Mouse (Mus musculus) heart, embryonic 16.5 days (tissue): ENCODE measurements around the gene Wfdc8. TPM values are rescaled to one million over a fixed set of nuclear protein-coding genes. Genes with fewer than 3 reads are reported as not detected.

Experiments
- ATAC-seq: fragments of 200-750 bp; cut with Nextera tagmentation; replicated peaks from 2 replicates; pipeline ENCODE4 v1.8.0; 2017; ENCODE audit warnings: moderate number of reproducible peaks; ENCODE audit not compliant: insufficient read depth, low FRiP score; ENCODE audit errors: extremely low read depth
- H3K27ac ChIP-seq: fragments of 300-500 bp; sonication (generic); 2 replicates; pipeline ENCODE4 v1.5.1; 2014; ENCODE audit warnings: mild to moderate bottlenecking, low read length, control low read depth, moderate library complexity
- H3K27me3 ChIP-seq: fragments of 300-500 bp; sonication (generic); 2 replicates; pipeline ENCODE4 v1.6.1; 2014; ENCODE audit warnings: low read length, mixed read lengths; ENCODE audit not compliant: control insufficient read depth, insufficient read depth
- H3K36me3 ChIP-seq: fragments of 300-500 bp; sonication (generic); 2 replicates; pipeline ENCODE4 v1.6.1; 2014; ENCODE audit not compliant: control insufficient read depth, insufficient read depth
- H3K4me1 ChIP-seq: fragments of 300-500 bp; sonication (generic); 2 replicates; pipeline ENCODE4 v1.6.1; 2014; ENCODE audit warnings: low read length, mixed read lengths; ENCODE audit not compliant: control insufficient read depth, insufficient read depth
- H3K4me2 ChIP-seq: fragments of 300-500 bp; sonication (generic); 2 replicates; pipeline ENCODE4 v1.6.1; 2014; ENCODE audit warnings: low read depth, mild to moderate bottlenecking, control low read depth, low read length
- H3K4me3 ChIP-seq: fragments of 300-500 bp; sonication (generic); 2 replicates; pipeline ENCODE4 v1.5.1; 2014; ENCODE audit warnings: mild to moderate bottlenecking, control low read depth, low read length
- H3K9ac ChIP-seq: fragments of 300-500 bp; sonication (generic); 2 replicates; pipeline ENCODE4 v1.6.1; 2014; ENCODE audit warnings: low read length, control low read depth
- H3K9me3 ChIP-seq: fragments of 300-500 bp; sonication (generic); replicated peaks from 2 replicates; pipeline ENCODE4 v1.6.1; 2016; ENCODE audit warnings: low read length; ENCODE audit not compliant: control insufficient read depth
- WGBS: fragments of 180-500 bp; shearing (Covaris S2); extraction: QIAGEN DNeasy Blood & Tissue Kit; methylation state at CpG from one replicate; pipeline ENCODE4 v1.1.7; 2014; 5-methylcytosine and 5-hydroxymethylcytosine counted together
- polyA plus RNA-seq: library from polyadenylated mRNA; unstranded; fragments of >200 nt; fragmentation: Nextera tagmentation; extraction: Ambion mirVana; gene quantifications from 2 replicates; pipeline ENCODE4 v1.2.1, GENCODE M21; 2015

Gene Wfdc8
- polyA plus RNA-seq, 1 experiment from 2014 or later: not detected

GRCm38 (mm10) chr2:164567460-164567859 is 46.0 kb downstream of the Wfdc8 start:
- Histone ChIP-seq H3K4me3 (no peak overlapping the region), H3K27ac (no peak overlapping the region), H3K9ac (no peak overlapping the region), H3K4me1 (peaks cover 5% of the 10 kb centered on the region), H3K9me3 (peaks cover 3% of the 10 kb centered on the region; the same call in 1 of the 2 replicates), H3K27me3 (peaks cover 24% of the 10 kb centered on the region), H3K4me2 (no peak overlapping the region), H3K36me3 (no peaks in the 10 kb centered on the region)
- no peak for ATAC-seq
- WGBS: 78% methylated on average over 5 of the region's 5 CpGs

GRCm38 (mm10) chr2:164566997-164567396 is 46.4 kb downstream of the Wfdc8 start:
- H3K36me3 ChIP-seq: no peaks in the 10 kb centered on the region
- H3K4me2 ChIP-seq: no peak overlapping the region
- no peak overlapping the region for H3K27ac ChIP-seq
- 78% methylated on average over 2 of the region's 2 CpGs for WGBS
- H3K9ac ChIP-seq: no peak overlapping the region
- peaks cover 5% of the 10 kb centered on the region for H3K4me1 ChIP-seq
- H3K9me3 ChIP-seq: peaks cover 3% of the 10 kb centered on the region; the same call in 1 of the 2 replicates
- no peak overlapping the region for H3K4me3 ChIP-seq
- H3K27me3 ChIP-seq: peaks cover 29% of the 10 kb centered on the region
- ATAC-seq: no peak

- Histone ChIP-seq H3K4me3 (no peak overlapping the region), H3K4me2 (no peak overlapping the region; the same call in 1 of the 2 replicates)
- ATAC-seq: no peak
Observed at GRCm38 (mm10) chr2:164564346-164564745, 49.1 kb downstream of the Wfdc8 start.

GRCm38 (mm10) chr2:164563339-164564038 is 49.9 kb downstream of the Wfdc8 start:
- peak; percentile 38 for ATAC-seq
- Histone ChIP-seq H3K36me3 (no peaks in the 10 kb centered on the region), H3K9me3 (peaks cover 3% of the 10 kb centered on the region; the same call in 1 of the 2 replicates), H3K27ac (no peak overlapping the region), H3K4me2 (peak overlapping the region; percentile 95), H3K27me3 (peaks cover 33% of the 10 kb centered on the region), H3K9ac (peak overlapping the region; percentile 77), H3K4me1 (peaks cover 7% of the 10 kb centered on the region), H3K4me3 (peak overlapping the region; percentile 53)
- WGBS: under 1% methylated on average over 32 of the region's 32 CpGs

More at GRCm38 (mm10) chr2:164564346-164564745, 49.1 kb downstream of the Wfdc8 start:
- 67% methylated on average over 5 of the region's 5 CpGs for WGBS
- no peak overlapping the region for H3K27ac ChIP-seq
- peaks cover 3% of the 10 kb centered on the region; the same call in 1 of the 2 replicates for H3K9me3 ChIP-seq
- H3K36me3 ChIP-seq: no peaks in the 10 kb centered on the region
- peaks cover 33% of the 10 kb centered on the region for H3K27me3 ChIP-seq
- peaks cover 5% of the 10 kb centered on the region for H3K4me1 ChIP-seq
- H3K9ac ChIP-seq: no peak overlapping the region

- no peak within 1 kb of the TSS for H3K27ac ChIP-seq
- peak within 1 kb of the TSS; percentile 77 for H3K9ac ChIP-seq
- H3K4me3 ChIP-seq: peak within 1 kb of the TSS; percentile 53
- H3K36me3 ChIP-seq: no peaks in the 10 kb centered on the region
- H3K4me1 ChIP-seq: peaks cover 7% of the 10 kb centered on the region
- 7% methylated on average over 24 of the region's 24 CpGs for WGBS
- no peak for ATAC-seq
- H3K4me2 ChIP-seq: peak within 1 kb of the TSS; percentile 95
- peaks cover 3% of the 10 kb centered on the region; the same call in 1 of the 2 replicates for H3K9me3 ChIP-seq
- peaks cover 33% of the 10 kb centered on the region for H3K27me3 ChIP-seq
Observed at GRCm38 (mm10) chr2:164562391-164563188, 50.8 kb downstream of the Wfdc8 start, which contains the start of gene Wfdc2. TSS of gene Wfdc2 (plus strand) at chr2:164562413.

- Histone ChIP-seq H3K36me3 (no peaks in the 10 kb centered on the region), H3K4me3 (no peak overlapping the region), H3K27me3 (peaks cover 26% of the 10 kb centered on the region), H3K9ac (no peak overlapping the region), H3K4me2 (no peak overlapping the region), H3K4me1 (peaks cover 7% of the 10 kb centered on the region), H3K9me3 (no peaks in the 10 kb centered on the region), H3K27ac (no peak overlapping the region)
- no peak for ATAC-seq
- 79% methylated on average over 8 of the region's 8 CpGs for WGBS
Observed at GRCm38 (mm10) chr2:164560106-164560505, 53.3 kb downstream of the Wfdc8 start.

- 38% methylated on average over 16 of the region's 16 CpGs for WGBS
- no peak for ATAC-seq
Observed at GRCm38 (mm10) chr2:164558991-164559645, 54.3 kb downstream of the Wfdc8 start.

GRCm38 (mm10) chr2:164558426-164558825 is 55.0 kb downstream of the Wfdc8 start:
- no peak for ATAC-seq

More at GRCm38 (mm10) chr2:164558991-164559645, 54.3 kb downstream of the Wfdc8 start:
- H3K4me2 ChIP-seq: no peak overlapping the region
- H3K4me1 ChIP-seq: peaks cover 7% of the 10 kb centered on the region
- no peak overlapping the region for H3K27ac ChIP-seq
- peaks cover 18% of the 10 kb centered on the region for H3K27me3 ChIP-seq
- H3K36me3 ChIP-seq: no peaks in the 10 kb centered on the region
- H3K4me3 ChIP-seq: no peak overlapping the region
- no peak overlapping the region for H3K9ac ChIP-seq
- H3K9me3 ChIP-seq: no peaks in the 10 kb centered on the region

More at GRCm38 (mm10) chr2:164558426-164558825, 55.0 kb downstream of the Wfdc8 start:
- WGBS: 73% methylated on average over 8 of the region's 8 CpGs
- no peaks in the 10 kb centered on the region for H3K9me3 ChIP-seq
- H3K27me3 ChIP-seq: peaks cover 15% of the 10 kb centered on the region
- no peak overlapping the region for H3K9ac ChIP-seq
- no peaks in the 10 kb centered on the region for H3K36me3 ChIP-seq
- no peak overlapping the region for H3K4me3 ChIP-seq
- no peak overlapping the region for H3K27ac ChIP-seq
- H3K4me1 ChIP-seq: peaks cover 3% of the 10 kb centered on the region
- H3K4me2 ChIP-seq: no peak overlapping the region
